Mouse (Mus musculus) R1 (cell line): Measurements from ENCODE around the gene Ccdc114.
"Not testable (repeated sequence)": the region's sequence is repeated elsewhere in the genome, so short reads cannot be mapped to it uniquely, and the experiment has no call there.

Source experiments
- DNase-seq: peaks from one replicate; pipeline ENCODE4 v3.0.0-alpha.2; 2018; ENCODE audit warnings: low read depth, low spot score

The Ccdc114 gene

GRCm38 (mm10) chr7:45917926-45918325 lies 5.9 kb upstream of the Ccdc114 start:
- DNase-seq = no peak

- DNase-seq = peak; percentile 46
Observed at GRCm38 (mm10) chr7:45919083-45919671, 4.7 kb upstream of the Ccdc114 start.

GRCm38 (mm10) chr7:45919761-45920160 lies 4.1 kb upstream of the Ccdc114 start:
- DNase-seq = no peak

GRCm38 (mm10) chr7:45920583-45921241 lies 3.2 kb upstream of the Ccdc114 start:
- DNase-seq = no peak

- no peak for DNase-seq
Observed at GRCm38 (mm10) chr7:45921242-45921621, 2.6 kb upstream of the Ccdc114 start, which contains the start of gene Emp3. Gene Emp3 (minus strand): TSS chr7:45921404.

- no peak for DNase-seq
Observed at GRCm38 (mm10) chr7:45921950-45922600, 1.8 kb upstream of the Ccdc114 start.

GRCm38 (mm10) chr7:45922928-45923761 lies 727 bp upstream of the Ccdc114 start:
- peak; percentile 98 for DNase-seq

GRCm38 (mm10) chr7:45924429-45924816 lies 551 bp downstream of the Ccdc114 start:
- DNase-seq = peak; percentile 75

GRCm38 (mm10) chr7:45928626-45929295 lies 4.9 kb downstream of the Ccdc114 start:
- peak; percentile 45 for DNase-seq

- no peak for DNase-seq
Observed at GRCm38 (mm10) chr7:45929688-45930087, 5.8 kb downstream of the Ccdc114 start.

GRCm38 (mm10) chr7:45933766-45934165 lies 9.9 kb downstream of the Ccdc114 start:
- not testable (repeated sequence) for DNase-seq

GRCm38 (mm10) chr7:45935114-45935513 lies 11.2 kb downstream of the Ccdc114 start:
- DNase-seq = peak; percentile 55

- DNase-seq = no peak
Observed at GRCm38 (mm10) chr7:45939836-45940235, 16.0 kb downstream of the Ccdc114 start.

- no peak for DNase-seq
Observed at GRCm38 (mm10) chr7:45941986-45942385, 18.1 kb downstream of the Ccdc114 start.

- not testable (repeated sequence) for DNase-seq
Observed at GRCm38 (mm10) chr7:45943280-45943679, 19.4 kb downstream of the Ccdc114 start.

- no peak for DNase-seq
Observed at GRCm38 (mm10) chr7:45949061-45949460, 25.2 kb downstream of the Ccdc114 start.

GRCm38 (mm10) chr7:45956611-45957010 lies 32.7 kb downstream of the Ccdc114 start:
- DNase-seq = no peak

GRCm38 (mm10) chr7:45971831-45972723 lies 48.2 kb downstream of the Ccdc114 start:
- DNase-seq = peak; percentile 84

- peak; percentile 90 for DNase-seq
Observed at GRCm38 (mm10) chr7:45973271-45973687, 49.4 kb downstream of the Ccdc114 start.

- no peak for DNase-seq
Observed at GRCm38 (mm10) chr7:45974103-45974502, 50.2 kb downstream of the Ccdc114 start.
